Mouse (Mus musculus): ENCODE data around the gene Snrnp70. TPM values are rescaled to one million over a fixed set of nuclear protein-coding genes. Genes with fewer than 3 reads are reported as not detected.
"Not testable (repeated sequence)": the region's sequence is repeated elsewhere in the genome, so short reads cannot be mapped to it uniquely, and the experiment has no call there.

Snrnp70 gene
- polyA plus RNA-seq, 1 experiment = 79.6 TPM

GRCm38 (mm10) chr7:45365742-45366651 lies 29.5 kb downstream of the Snrnp70 start:
- Histone ChIP-seq H3K9me3 (ENCODE audit: control insufficient read depth, low read length) (peaks cover 14% of the 10 kb centered on the region), H3K36me3 (ENCODE audit: control insufficient read depth) (no peaks in the 10 kb centered on the region), H3K4me3 (replicated peaks) (peak overlapping the region; percentile 68), H3K27me3 (ENCODE audit: control insufficient read depth) (peaks cover 97% of the 10 kb centered on the region), H3K4me1 (ENCODE audit: control insufficient read depth) (peaks cover 64% of the 10 kb centered on the region)
- TF ChIP-seq TAL1 (IDR thresholded peaks at IDR 0.05; ENCODE audit: low read length) (no peak), GATA1 (IDR thresholded peaks at IDR 0.05; ENCODE audit: low read length) (no peak)

DNA sequence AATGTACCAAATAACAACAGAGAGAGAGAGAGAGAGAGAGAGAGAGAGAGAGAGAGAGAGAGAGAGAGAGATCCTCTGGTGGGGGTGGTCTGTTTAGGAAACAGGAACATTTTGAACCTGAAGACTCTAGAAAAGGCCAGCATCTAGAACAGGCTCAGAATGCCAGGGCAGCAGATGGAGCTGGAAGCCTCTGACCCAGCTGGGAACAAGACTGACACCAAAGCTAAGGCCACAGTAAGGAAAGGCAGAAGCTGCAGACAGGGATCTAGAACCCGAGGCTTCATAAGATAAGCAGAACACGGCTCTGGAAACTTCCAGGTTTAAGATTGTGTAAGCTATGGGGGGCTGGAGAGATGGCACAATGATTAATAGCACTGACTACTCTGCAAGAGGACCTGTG lies 31.6 kb downstream of the Snrnp70 start:
- H3K36me3 ChIP-seq (ENCODE audit: control insufficient read depth) = no peaks in the 10 kb centered on the region
- peaks cover 17% of the 10 kb centered on the region for H3K9me3 ChIP-seq (ENCODE audit: control insufficient read depth, low read length)
- H3K4me1 ChIP-seq (ENCODE audit: control insufficient read depth) = peaks cover 49% of the 10 kb centered on the region
- peaks cover 97% of the 10 kb centered on the region for H3K27me3 ChIP-seq (ENCODE audit: control insufficient read depth)
- H3K4me3 ChIP-seq (replicated peaks) = no peak overlapping the region
- TF ChIP-seq TAL1 (IDR thresholded peaks at IDR 0.05; ENCODE audit: low read length) (no peak), GATA1 (IDR thresholded peaks at IDR 0.05; ENCODE audit: low read length) (no peak)

GRCm38 (mm10) chr7:45362801-45363200 lies 32.7 kb downstream of the Snrnp70 start:
- no peak overlapping the region for H3K4me3 ChIP-seq (replicated peaks)
- peaks cover 88% of the 10 kb centered on the region for H3K27me3 ChIP-seq (ENCODE audit: control insufficient read depth)
- peaks cover 17% of the 10 kb centered on the region for H3K9me3 ChIP-seq (ENCODE audit: control insufficient read depth, low read length)
- no peaks in the 10 kb centered on the region for H3K36me3 ChIP-seq (ENCODE audit: control insufficient read depth)
- TF ChIP-seq TAL1 (IDR thresholded peaks at IDR 0.05; ENCODE audit: low read length) = no peak
- H3K4me1 ChIP-seq (ENCODE audit: control insufficient read depth) = peaks cover 38% of the 10 kb centered on the region

- Histone ChIP-seq H3K36me3 (ENCODE audit: control insufficient read depth) (no peaks in the 10 kb centered on the region), H3K4me1 (ENCODE audit: control insufficient read depth) (peaks cover 24% of the 10 kb centered on the region), H3K4me3 (replicated peaks) (peak overlapping the region; percentile 45), H3K27me3 (ENCODE audit: control insufficient read depth) (peaks cover 75% of the 10 kb centered on the region), H3K9me3 (ENCODE audit: control insufficient read depth, low read length) (peaks cover 17% of the 10 kb centered on the region)
- TF ChIP-seq TAL1 (IDR thresholded peaks at IDR 0.05; ENCODE audit: low read length) = no peak
- no peak for TF ChIP-seq GATA1 (IDR thresholded peaks at IDR 0.05; ENCODE audit: low read length)
Observed at GRCm38 (mm10) chr7:45361243-45361804, 34.2 kb downstream of the Snrnp70 start.

DNA sequence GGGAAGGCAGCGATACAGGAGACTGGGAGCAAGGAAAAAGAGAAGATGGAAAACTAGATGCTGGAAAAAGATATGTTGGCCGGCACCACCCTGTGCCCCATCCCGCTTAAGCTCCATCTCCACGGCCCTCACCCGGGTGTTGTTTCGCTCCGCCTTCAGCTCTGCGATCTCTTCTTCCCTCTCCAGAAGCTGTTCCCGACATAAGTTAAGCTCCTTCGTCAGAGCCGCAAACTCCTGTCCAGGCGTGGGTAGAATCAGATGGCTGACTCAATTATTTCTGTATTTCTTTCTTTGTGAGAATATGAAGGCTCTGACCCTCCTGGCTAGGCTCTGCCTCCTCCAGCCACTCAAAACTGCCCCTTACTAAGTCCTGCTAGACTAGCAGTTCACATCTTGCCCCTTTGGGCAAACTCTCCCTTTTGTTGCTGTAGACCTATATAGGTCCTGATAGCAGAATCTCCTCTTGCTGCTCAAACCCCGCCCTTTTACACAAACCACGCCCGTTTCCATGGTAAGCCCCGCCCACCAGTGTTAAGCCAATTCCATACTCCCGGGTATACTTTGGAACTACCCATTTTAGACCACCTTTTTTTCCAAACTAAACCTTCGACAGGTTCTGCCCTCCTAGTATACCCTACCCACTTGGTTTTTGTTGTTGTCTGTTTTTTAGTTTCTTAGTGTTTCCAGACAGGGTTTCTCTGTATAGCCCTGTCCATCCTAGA lies 35.0 kb downstream of the Snrnp70 start:
- Histone ChIP-seq H3K4me3 (replicated peaks) (no peak overlapping the region), H3K4me1 (ENCODE audit: control insufficient read depth) (peaks cover 23% of the 10 kb centered on the region), H3K27me3 (ENCODE audit: control insufficient read depth) (peaks cover 69% of the 10 kb centered on the region), H3K9me3 (ENCODE audit: control insufficient read depth, low read length) (peaks cover 14% of the 10 kb centered on the region), H3K36me3 (ENCODE audit: control insufficient read depth) (no peaks in the 10 kb centered on the region)
- no peak for TF ChIP-seq TAL1 (IDR thresholded peaks at IDR 0.05; ENCODE audit: low read length)
- no peak for TF ChIP-seq GATA1 (IDR thresholded peaks at IDR 0.05; ENCODE audit: low read length)

DNA sequence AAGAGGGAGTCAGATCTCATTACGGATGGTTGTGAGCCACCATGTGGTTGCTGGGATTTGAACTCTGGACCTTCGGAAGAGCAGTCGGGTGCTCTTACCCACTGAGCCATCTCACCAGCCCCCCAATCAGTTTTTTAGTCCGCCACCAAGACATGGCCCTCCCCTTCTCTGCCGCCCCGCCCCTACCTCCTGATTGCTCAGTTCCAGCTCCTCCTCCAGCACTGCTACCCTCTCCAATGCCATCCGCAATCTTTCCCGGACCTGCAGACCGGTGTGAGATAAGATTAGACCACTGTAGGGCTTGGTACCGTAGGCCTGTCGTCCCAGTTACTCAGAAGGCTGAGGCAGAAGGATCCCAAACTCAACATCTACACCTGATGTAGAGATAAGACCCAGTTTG lies 36.5 kb downstream of the Snrnp70 start:
- H3K4me3 ChIP-seq (replicated peaks); H3K36me3 ChIP-seq (ENCODE audit: control insufficient read depth): not testable (repeated sequence)
- peaks cover 59% of the 10 kb centered on the region for H3K27me3 ChIP-seq (ENCODE audit: control insufficient read depth)
- H3K9me3 ChIP-seq (ENCODE audit: control insufficient read depth, low read length) = peaks cover 14% of the 10 kb centered on the region
- peaks cover 26% of the 10 kb centered on the region for H3K4me1 ChIP-seq (ENCODE audit: control insufficient read depth)

GRCm38 (mm10) chr7:45356087-45356486 lies 39.5 kb downstream of the Snrnp70 start:
- Histone ChIP-seq H3K4me1 (ENCODE audit: control insufficient read depth) (peaks cover 12% of the 10 kb centered on the region), H3K36me3 (ENCODE audit: control insufficient read depth) (no peaks in the 10 kb centered on the region), H3K9me3 (ENCODE audit: control insufficient read depth, low read length) (peaks cover 4% of the 10 kb centered on the region), H3K4me3 (replicated peaks) (no peak overlapping the region), H3K27me3 (ENCODE audit: control insufficient read depth) (peaks cover 46% of the 10 kb centered on the region)
- no peak for TF ChIP-seq GATA1 (IDR thresholded peaks at IDR 0.05; ENCODE audit: low read length)
- TF ChIP-seq TAL1 (IDR thresholded peaks at IDR 0.05; ENCODE audit: low read length) = no peak

DNA sequence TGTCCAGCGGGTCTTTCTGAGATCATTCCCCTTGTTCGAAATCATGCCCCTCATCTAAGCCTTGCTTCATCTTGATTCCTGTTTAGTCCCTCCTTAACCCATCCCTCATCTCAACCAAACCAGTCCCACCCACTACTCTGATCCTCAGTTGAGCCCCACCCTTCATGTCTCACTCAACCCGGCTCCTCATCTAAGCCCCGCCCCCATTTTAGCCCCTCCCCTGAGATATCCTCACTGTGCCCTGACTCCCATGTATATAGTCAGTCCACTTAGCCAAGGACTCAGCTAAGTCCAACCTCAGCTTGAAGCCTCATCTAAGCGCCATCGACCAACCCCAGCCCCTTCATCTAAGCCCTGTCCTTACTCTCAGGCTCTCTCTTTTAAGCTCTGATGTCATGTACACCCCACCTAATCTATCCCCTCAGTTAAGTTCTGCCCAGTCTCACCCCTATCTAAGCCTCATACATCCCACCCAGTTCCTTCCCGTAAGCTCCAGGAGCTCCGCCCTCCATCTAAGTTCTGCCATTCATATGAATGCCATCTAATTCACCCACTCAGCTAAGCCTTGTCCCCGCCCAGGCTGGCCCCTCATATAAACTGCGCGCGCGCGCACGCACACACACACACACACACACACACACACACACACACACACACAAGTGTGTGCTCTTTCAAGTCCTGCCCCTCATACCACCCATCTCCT lies 40.1 kb downstream of the Snrnp70 start:
- Histone ChIP-seq H3K4me1 (ENCODE audit: control insufficient read depth) (peaks cover 7% of the 10 kb centered on the region), H3K36me3 (ENCODE audit: control insufficient read depth) (no peaks in the 10 kb centered on the region), H3K4me3 (replicated peaks) (no peak overlapping the region), H3K27me3 (ENCODE audit: control insufficient read depth) (peaks cover 45% of the 10 kb centered on the region), H3K9me3 (ENCODE audit: control insufficient read depth, low read length) (no peaks in the 10 kb centered on the region)
- TF ChIP-seq GATA1 (IDR thresholded peaks at IDR 0.05; ENCODE audit: low read length) = no peak
- TF ChIP-seq TAL1 (IDR thresholded peaks at IDR 0.05; ENCODE audit: low read length) = no peak

Data from erythroblast, embryonic 14.5 days (primary cell).